Mouse (Mus musculus): ENCODE results near the gene Akap13. TPM values are rescaled to one million over a fixed set of nuclear protein-coding genes. Genes with fewer than 3 reads are reported as not detected.

Gene Akap13
- total and polyA plus RNA-seq, 2 experiments from 2014 or later: 34.2 to 113 TPM

DNA sequence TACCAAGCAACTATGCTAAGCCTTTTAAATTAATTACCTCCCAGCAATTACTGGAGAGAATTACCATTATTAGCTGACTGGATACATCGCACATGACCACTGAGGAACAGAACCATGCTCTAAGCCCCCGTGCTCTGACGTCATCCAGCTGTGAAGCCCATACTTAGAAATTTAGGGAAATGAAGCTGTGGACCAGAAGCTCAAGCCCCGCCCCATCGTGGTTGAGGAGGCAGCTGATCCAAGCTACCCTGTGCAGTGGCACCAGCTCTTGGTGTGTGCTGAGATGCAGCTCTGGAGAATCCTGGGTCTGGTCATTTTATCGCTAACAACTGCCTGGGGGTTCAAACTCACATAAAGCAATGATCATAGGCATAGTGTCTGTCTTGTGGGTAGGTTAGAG lies 41.4 kb upstream of the Akap13 start:
- Histone ChIP-seq H3K4me2 (ENCODE audit: low read depth, low read length) (no peak overlapping the region), H3K27me3 (ENCODE audit: control insufficient read depth, insufficient read depth, low read length) (no peaks in the 10 kb centered on the region), H3K36me3 (replicated peaks; ENCODE audit: control insufficient read depth, insufficient read depth, low read length) (no peaks in the 10 kb centered on the region), H3K4me3 (ENCODE audit: low read depth, low read length) (no peak overlapping the region), H3K4me1 (ENCODE audit: control insufficient read depth, insufficient read depth) (peaks cover 8% of the 10 kb centered on the region; the same call in 1 of the 2 replicates), H3K9ac (replicated peaks; ENCODE audit: low read depth, low read length) (no peak overlapping the region), H3K9me3 (replicated peaks; ENCODE audit: control insufficient read depth, low read length) (no peaks in the 10 kb centered on the region), H3K27ac (ENCODE audit: low read depth) (no peak overlapping the region)
- ATAC-seq (ENCODE audit: insufficient read depth, low read depth) (no peak), DNase-seq (ENCODE audit: low spot score) (no peak)
- no peak for TF ChIP-seq CTCF (IDR thresholded peaks at IDR 0.05; ENCODE audit: low read depth)
- no peak for TF ChIP-seq EP300 (IDR thresholded peaks at IDR 0.05; ENCODE audit: low read depth)
- 77% methylated on average over 6 of the region's 6 CpGs for WGBS

DNA sequence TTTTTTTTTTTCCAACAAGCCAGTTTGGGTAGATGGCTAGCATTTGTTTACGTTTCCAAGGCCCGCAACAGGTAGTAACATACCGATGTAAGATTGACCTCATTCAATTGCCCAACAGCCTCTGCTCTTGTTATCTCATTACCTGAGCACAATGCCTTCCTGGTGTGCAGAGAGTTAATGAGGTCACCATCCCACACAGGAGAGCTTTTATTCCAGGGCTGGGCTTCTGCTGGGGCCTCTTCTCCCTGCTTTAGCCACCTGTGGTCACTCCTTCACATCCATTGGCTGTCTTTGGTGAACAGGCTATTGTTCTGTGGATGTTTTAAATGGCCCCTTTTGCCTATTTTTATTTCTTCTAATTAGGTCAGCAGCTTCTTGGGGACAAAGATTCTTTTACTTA lies 41.0 kb upstream of the Akap13 start:
- Histone ChIP-seq H3K36me3 (replicated peaks; ENCODE audit: control insufficient read depth, insufficient read depth, low read length) (no peaks in the 10 kb centered on the region), H3K27ac (ENCODE audit: low read depth) (no peak overlapping the region), H3K4me3 (ENCODE audit: low read depth, low read length) (no peak overlapping the region), H3K4me2 (ENCODE audit: low read depth, low read length) (no peak overlapping the region), H3K27me3 (ENCODE audit: control insufficient read depth, insufficient read depth, low read length) (no peaks in the 10 kb centered on the region), H3K9me3 (replicated peaks; ENCODE audit: control insufficient read depth, low read length) (no peaks in the 10 kb centered on the region), H3K9ac (replicated peaks; ENCODE audit: low read depth, low read length) (no peak overlapping the region), H3K4me1 (ENCODE audit: control insufficient read depth, insufficient read depth) (peaks cover 8% of the 10 kb centered on the region; the same call in 1 of the 2 replicates)
- DNase-seq (ENCODE audit: low spot score): no peak
- ATAC-seq (ENCODE audit: insufficient read depth, low read depth): no peak
- WGBS: 82% methylated on average over 3 of the region's 3 CpGs
- TF ChIP-seq EP300 (IDR thresholded peaks at IDR 0.05; ENCODE audit: low read depth): no peak
- no peak for TF ChIP-seq CTCF (IDR thresholded peaks at IDR 0.05; ENCODE audit: low read depth)

DNA sequence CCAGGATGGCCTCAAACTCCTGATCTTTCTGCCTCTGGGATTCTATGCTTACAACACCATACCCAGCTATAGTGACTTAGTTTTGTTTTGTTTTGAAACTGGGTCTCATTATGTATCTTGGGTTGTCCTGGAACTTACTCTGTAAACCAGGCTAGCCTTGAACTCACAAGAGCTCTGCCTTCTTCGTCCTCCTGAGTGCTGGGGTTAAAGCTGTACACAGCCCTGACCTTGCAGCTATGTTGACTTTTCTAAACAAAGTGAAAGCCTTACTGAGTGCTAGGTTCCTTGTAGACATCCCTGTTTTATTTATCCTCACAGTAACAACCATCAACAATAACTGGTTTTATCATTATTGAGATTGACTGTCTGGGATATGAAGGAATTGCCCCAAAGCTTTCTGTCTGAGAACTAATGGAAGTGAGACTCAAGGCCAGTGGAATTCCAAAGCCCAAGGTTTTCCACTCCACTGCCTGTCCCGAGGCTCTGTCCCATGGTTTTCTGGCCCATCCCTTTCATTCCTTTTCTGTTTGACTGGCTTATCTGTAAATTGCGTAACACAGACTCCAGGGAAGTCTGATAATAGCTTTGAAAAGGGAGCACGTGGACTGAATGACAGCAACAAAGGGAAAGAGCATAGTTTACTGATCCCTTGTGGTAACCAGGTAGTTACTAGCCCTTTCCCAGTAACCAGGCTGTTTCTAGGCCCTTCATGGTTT lies 40.0 kb upstream of the Akap13 start:
- H3K4me2 ChIP-seq (ENCODE audit: low read depth, low read length): no peak overlapping the region
- DNase-seq (ENCODE audit: low spot score) (peak; percentile 61), ATAC-seq (ENCODE audit: insufficient read depth, low read depth) (0 out of 2 replicates have a peak, but pooled peaks have one; percentile 41)
- no peaks in the 10 kb centered on the region for H3K27me3 ChIP-seq (ENCODE audit: control insufficient read depth, insufficient read depth, low read length)
- no peak overlapping the region for H3K4me3 ChIP-seq (ENCODE audit: low read depth, low read length)
- no peak overlapping the region for H3K9ac ChIP-seq (replicated peaks; ENCODE audit: low read depth, low read length)
- H3K4me1 ChIP-seq (ENCODE audit: control insufficient read depth, insufficient read depth): peaks cover 8% of the 10 kb centered on the region; the same call in 1 of the 2 replicates
- no peaks in the 10 kb centered on the region for H3K36me3 ChIP-seq (replicated peaks; ENCODE audit: control insufficient read depth, insufficient read depth, low read length)
- TF ChIP-seq EP300 (IDR thresholded peaks at IDR 0.05; ENCODE audit: low read depth) (0 out of 2 replicates have a peak, but pooled peaks have one; percentile 27), CTCF (IDR thresholded peaks at IDR 0.05; ENCODE audit: low read depth) (no peak)
- H3K9me3 ChIP-seq (replicated peaks; ENCODE audit: control insufficient read depth, low read length): no peaks in the 10 kb centered on the region
- peak overlapping the region; percentile 51 for H3K27ac ChIP-seq (ENCODE audit: low read depth)
- WGBS: 24% methylated on average over 4 of the region's 4 CpGs

DNA sequence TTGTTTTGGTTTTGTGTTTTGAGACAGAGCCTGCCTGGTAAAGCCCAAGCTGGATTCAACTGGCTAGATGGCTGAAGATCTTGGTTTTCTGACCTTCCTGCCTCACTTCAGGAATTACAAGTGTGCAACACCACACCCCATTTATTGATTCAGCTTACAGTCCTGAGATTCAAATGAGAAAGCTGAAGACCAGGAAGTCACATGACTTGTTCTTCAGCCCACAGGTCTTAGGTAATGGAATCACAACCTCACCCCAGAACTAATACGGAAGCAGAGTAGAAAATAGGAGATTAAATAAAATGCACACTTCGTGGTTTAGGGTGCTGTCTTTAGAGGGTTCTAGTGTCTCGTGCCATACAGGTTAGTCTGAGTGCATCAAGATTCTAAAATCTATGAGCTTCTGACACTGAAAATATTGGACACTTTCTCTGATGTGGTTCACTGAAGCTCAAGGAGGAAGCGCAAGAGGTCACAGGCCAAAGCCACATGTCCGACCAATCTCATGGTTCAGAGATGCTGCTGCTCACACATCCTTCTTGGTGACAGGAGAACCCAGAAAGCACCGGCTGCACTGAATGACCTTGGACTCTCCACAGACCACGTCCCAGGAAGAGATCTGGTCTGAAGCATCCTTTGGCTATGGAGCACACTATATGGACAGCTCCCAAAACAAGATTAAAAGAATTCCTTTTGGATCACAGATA lies 39.3 kb upstream of the Akap13 start:
- DNase-seq (ENCODE audit: low spot score) (no peak), ATAC-seq (ENCODE audit: insufficient read depth, low read depth) (no peak)
- H3K27ac ChIP-seq (ENCODE audit: low read depth): peak overlapping the region; percentile 51
- 66% methylated on average over 7 of the region's 7 CpGs for WGBS
- no peak overlapping the region for H3K4me2 ChIP-seq (ENCODE audit: low read depth, low read length)
- no peaks in the 10 kb centered on the region for H3K36me3 ChIP-seq (replicated peaks; ENCODE audit: control insufficient read depth, insufficient read depth, low read length)
- H3K4me1 ChIP-seq (ENCODE audit: control insufficient read depth, insufficient read depth): peaks cover 8% of the 10 kb centered on the region; the same call in 1 of the 2 replicates
- no peak overlapping the region for H3K9ac ChIP-seq (replicated peaks; ENCODE audit: low read depth, low read length)
- no peaks in the 10 kb centered on the region for H3K27me3 ChIP-seq (ENCODE audit: control insufficient read depth, insufficient read depth, low read length)
- no peak overlapping the region for H3K4me3 ChIP-seq (ENCODE audit: low read depth, low read length)
- no peak for TF ChIP-seq CTCF (IDR thresholded peaks at IDR 0.05; ENCODE audit: low read depth)
- TF ChIP-seq EP300 (IDR thresholded peaks at IDR 0.05; ENCODE audit: low read depth): 0 out of 2 replicates have a peak, but pooled peaks have one; percentile 4
- no peaks in the 10 kb centered on the region for H3K9me3 ChIP-seq (replicated peaks; ENCODE audit: control insufficient read depth, low read length)

DNA sequence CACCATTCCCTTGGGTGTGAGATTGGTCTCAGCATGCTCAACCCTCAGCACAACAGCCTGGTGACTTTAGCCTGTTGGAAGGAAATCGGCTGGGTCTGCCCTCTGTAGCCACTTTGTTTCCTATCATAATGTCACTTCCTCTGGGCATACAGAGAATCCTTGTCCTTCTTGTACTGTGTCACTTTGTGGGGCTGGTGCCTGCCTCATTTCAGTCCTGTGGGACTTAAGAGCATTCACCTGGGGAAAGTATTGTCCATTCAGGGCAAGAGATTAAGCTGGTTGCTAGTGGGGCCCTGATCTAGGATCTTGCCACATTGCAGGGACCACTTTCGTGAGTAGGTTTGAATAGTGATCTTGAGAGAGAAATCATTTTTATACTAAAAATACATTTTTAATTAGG lies 34.4 kb upstream of the Akap13 start:
- TF ChIP-seq EP300 (IDR thresholded peaks at IDR 0.05; ENCODE audit: low read depth): no peak
- no peak for TF ChIP-seq CTCF (IDR thresholded peaks at IDR 0.05; ENCODE audit: low read depth)
- no peak overlapping the region for H3K4me3 ChIP-seq (ENCODE audit: low read depth, low read length)
- H3K9me3 ChIP-seq (replicated peaks; ENCODE audit: control insufficient read depth, low read length): no peaks in the 10 kb centered on the region
- H3K27ac ChIP-seq (ENCODE audit: low read depth): no peak overlapping the region
- ATAC-seq (ENCODE audit: insufficient read depth, low read depth) (no peak), DNase-seq (ENCODE audit: low spot score) (no peak)
- WGBS: 65% methylated on average over 2 of the region's 2 CpGs
- no peak overlapping the region for H3K4me2 ChIP-seq (ENCODE audit: low read depth, low read length)
- no peaks in the 10 kb centered on the region for H3K36me3 ChIP-seq (replicated peaks; ENCODE audit: control insufficient read depth, insufficient read depth, low read length)
- no peaks in the 10 kb centered on the region for H3K4me1 ChIP-seq (ENCODE audit: control insufficient read depth, insufficient read depth)
- no peaks in the 10 kb centered on the region for H3K27me3 ChIP-seq (ENCODE audit: control insufficient read depth, insufficient read depth, low read length)
- no peak overlapping the region for H3K9ac ChIP-seq (replicated peaks; ENCODE audit: low read depth, low read length)

Data from heart, postnatal 0 days (tissue).